Mouse (Mus musculus): ENCODE results near the gene Abhd14a.

The Abhd14a gene

DNA sequence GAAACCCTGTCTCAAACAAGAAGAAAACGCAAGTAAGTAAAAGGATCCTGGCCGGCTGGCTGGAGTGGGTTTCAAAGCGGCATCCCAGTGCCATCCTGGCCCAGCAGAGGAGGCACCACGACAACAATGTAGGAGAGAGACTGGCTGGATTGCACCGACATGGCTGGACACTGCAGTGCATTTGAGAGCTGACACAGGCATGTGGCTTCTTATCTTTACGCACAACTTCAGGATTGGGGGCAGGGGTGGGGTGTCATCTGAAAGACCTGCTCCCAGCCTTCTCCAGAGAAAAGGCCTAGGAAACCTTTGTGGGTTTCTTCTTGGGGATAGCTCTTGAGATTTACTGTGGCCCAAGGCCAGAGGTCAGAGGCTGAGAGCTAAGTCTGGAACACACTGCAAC is 35.7 kb downstream of the Abhd14a start:
- DNase-seq (ENCODE audit: low read depth, low spot score) = no peak

DNA sequence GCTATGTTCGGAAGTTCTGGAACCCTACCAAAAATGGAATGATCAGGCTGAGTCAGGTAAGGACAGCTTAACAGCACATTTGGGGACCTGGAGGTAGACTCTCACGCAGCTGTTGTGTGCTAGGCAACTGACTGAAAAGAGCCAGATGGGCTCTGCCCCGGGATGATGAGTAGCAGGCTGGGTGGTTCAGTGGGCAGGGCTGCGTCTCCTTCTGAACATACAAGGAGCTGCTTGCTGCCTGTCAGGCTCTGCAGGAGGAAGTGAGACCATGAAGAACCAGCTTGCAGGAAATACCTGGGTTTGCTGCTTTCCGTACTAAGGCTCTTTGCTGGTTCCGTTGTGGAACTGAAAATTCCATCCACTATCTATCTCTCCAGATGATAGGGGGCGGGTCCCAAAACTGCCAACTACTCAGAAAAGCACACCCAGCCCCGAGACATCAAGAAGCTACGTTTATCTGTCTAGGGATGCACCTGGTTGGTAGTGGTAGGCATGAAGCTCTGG is 36.3 kb downstream of the Abhd14a start:
- peak; percentile 73 for DNase-seq (ENCODE audit: low read depth, low spot score)

GRCm38 (mm10) chr9:106410086-106410650 is 37.3 kb downstream of the Abhd14a start:
- no peak for DNase-seq (ENCODE audit: low read depth, low spot score)

DNA sequence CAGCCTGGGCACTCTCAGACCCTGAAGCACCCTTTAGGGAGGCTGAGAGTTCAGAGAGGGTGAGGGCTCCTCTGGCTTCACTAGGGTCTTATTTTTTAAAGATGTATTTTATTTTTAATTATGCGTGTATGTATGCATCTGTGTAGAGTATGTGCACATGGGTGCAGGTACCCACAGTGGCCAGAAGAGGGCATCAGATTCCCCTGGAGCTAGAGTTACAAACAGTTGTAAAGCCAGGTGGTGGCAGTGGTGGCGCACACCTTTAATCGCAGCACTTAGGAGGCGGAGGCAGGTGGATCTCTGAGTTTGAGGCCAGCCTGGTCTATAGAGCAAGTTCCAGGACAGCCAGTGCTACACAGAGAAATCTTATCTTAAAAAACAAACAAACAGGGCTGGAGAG is 38.4 kb downstream of the Abhd14a start:
- DNase-seq (ENCODE audit: low read depth, low spot score) = no peak

GRCm38 (mm10) chr9:106406443-106407078 is 40.9 kb downstream of the Abhd14a start:
- DNase-seq (ENCODE audit: low read depth, low spot score) = peak; percentile 55

DNA sequence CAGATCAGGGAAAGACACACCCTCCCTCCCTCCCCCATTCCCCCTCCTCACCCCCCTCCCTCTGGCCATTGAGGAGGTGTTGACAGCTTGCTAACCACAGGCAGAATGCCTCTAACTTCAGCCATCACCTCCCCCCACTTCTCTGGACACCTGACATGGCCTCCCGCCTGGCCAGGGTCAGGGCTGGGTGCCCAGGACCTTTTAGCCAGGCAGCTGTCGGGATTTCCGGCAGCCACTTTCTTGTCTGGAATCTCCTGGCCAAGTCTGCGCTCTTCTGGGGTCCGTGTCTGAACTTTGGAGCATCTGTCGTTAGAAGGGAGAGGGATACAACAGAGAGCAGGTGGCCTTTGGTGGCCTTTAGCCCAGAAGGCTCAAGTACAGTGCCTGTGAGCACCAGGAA is 42.2 kb downstream of the Abhd14a start:
- DNase-seq (ENCODE audit: low read depth, low spot score) = no peak

DNA sequence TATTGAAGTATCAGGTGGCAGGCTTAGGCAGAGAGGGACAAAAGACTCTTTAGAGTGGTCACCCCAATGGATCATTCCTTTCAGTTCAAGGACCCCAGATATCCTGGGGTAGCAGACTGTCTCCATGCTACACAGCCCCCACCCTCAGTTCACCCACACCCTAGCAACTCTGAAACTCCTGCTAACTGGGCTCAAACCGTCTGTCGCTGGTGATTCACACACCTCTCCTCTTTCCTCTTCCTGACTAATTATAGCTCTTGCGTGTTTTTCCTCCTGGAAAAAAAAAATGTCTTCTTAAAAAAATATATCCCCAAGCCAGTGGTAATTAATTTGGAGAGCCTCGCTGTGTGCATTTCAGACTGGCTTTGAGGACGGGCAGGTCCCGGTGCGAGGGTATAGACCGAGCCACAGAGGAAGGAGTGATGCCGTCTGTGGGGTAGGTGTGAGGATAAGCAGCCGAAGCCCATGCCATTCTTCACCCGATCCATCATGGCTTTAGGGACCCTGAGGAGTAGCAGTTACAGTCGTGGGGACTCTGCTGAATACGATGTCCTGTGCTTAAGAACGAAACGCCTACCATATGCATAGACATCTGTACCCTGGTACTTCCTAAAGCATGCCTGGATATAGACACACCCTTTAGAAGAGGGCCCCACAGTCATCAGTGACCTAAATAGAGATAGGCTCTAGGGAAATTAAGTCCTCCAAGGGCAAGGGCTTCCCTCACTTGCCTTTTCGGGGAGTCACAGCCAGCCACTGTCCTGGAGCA is 44.7 kb downstream of the Abhd14a start:
- peak; percentile 79 for DNase-seq (ENCODE audit: low read depth, low spot score)

DNA sequence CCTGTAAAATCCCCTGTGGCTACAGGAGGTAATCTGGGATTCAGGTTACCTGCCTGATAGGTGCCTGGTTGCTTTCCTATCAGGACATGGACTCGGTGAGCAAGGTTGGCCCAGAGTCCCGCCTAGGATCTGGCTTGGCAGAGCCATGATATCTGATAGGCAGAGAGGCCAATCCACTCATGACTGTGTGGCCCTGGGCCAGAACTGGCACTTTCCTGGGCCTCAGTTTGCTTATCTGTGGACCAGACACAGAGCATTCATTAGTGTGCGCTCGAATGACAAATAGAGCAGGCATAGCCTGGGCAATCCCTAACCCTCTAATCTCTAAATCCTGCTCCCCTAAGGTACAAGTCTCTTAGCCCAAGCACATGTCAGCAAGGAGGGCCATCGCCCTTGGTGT is 45.3 kb downstream of the Abhd14a start:
- no peak for DNase-seq (ENCODE audit: low read depth, low spot score)

- DNase-seq (ENCODE audit: low read depth, low spot score) = no peak
Measured at GRCm38 (mm10) chr9:106399808-106400207, 47.7 kb downstream of the Abhd14a start.

GRCm38 (mm10) chr9:106398667-106399311 is 48.7 kb downstream of the Abhd14a start:
- DNase-seq (ENCODE audit: low read depth, low spot score) = no peak

DNA sequence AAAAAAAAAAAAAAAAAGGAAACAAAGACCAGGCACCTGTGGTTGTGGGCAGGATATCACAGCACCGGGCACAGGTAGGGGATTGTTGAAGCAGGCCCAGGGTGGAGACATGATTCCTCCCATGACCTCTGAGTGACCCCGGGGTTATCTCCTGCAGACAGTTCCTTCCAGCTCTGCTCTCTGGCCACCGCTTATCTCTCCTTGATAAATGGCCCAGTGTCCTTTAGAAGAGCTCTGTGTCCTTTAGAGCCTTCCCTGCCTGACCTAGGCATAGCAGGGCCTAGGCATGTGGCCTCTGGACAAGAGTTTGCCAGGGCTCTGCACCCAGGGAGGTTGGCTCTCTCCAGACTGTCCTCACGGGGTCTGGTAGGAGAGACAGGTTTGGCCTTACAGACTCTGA is 49.7 kb downstream of the Abhd14a start:
- no peak for DNase-seq (ENCODE audit: low read depth, low spot score)

- no peak for DNase-seq (ENCODE audit: low read depth, low spot score)
Measured at GRCm38 (mm10) chr9:106394649-106395602, 52.6 kb downstream of the Abhd14a start.

- no peak for DNase-seq (ENCODE audit: low read depth, low spot score)
Measured at GRCm38 (mm10) chr9:106393548-106393947, 53.9 kb downstream of the Abhd14a start.

GRCm38 (mm10) chr9:106392828-106393527 is 54.5 kb downstream of the Abhd14a start:
- DNase-seq (ENCODE audit: low read depth, low spot score) = no peak
